Mouse (Mus musculus) adrenal gland, adult 10 weeks (tissue): Measurements from ENCODE around the gene Thoc3. TPM values are rescaled to one million over a fixed set of nuclear protein-coding genes. Genes with fewer than 3 reads are reported as not detected.

Source experiments
- polyA plus RNA-seq: library from polyadenylated mRNA; stranded (reverse); fragments of 350-450 nt; fragmentation: Illumina TruSeq; extraction: RNeasy Lipid Tissue Mini Kit (QIAGEN cat#74804); gene quantifications from one replicate; pipeline ENCODE4 v1.2.3, GENCODE M21; 2014; ENCODE audit warnings: low read depth, low replicate concordance

Gene Thoc3
- polyA plus RNA-seq = 10.6 TPM

GRCm38 (mm10) chr13:54468098-54469011, at the start of gene Thoc3:
Gene Thoc3, minus strand, starts transcription at chr13:54468849.

GRCm38 (mm10) chr13:54503604-54504521, 35.2 kb upstream of the Thoc3 start, which contains the start of gene Simc1:
Gene Simc1, plus strand, starts transcription at chr13:54503779.

Other genes with a start within 250 kb of the Thoc3 start
- gene Cplx2, start 97.5 kb downstream of the Thoc3 start, polyA plus RNA-seq = 35.2 TPM
- 24.1 TPM for gene Simc1, start 34.9 kb upstream of the Thoc3 start, polyA plus RNA-seq
- 191 TPM for gene 4833439L19Rik, start 96.6 kb upstream of the Thoc3 start, polyA plus RNA-seq
- gene Arl10, start 106.2 kb upstream of the Thoc3 start, polyA plus RNA-seq = 12.9 TPM
- gene Nop16, start 121.2 kb upstream of the Thoc3 start, polyA plus RNA-seq = 22.6 TPM
- 25.3 TPM for gene Higd2a, start 121.4 kb upstream of the Thoc3 start, polyA plus RNA-seq
- 13.5 TPM for gene Cltb, start 142.5 kb upstream of the Thoc3 start, polyA plus RNA-seq
- 49.5 TPM for gene Faf2, start 152.9 kb upstream of the Thoc3 start, polyA plus RNA-seq
- gene Rnf44, start 225.1 kb upstream of the Thoc3 start, polyA plus RNA-seq = 32.8 TPM
- not detected for gene Cdhr2, start 232.6 kb upstream of the Thoc3 start, polyA plus RNA-seq